Mouse (Mus musculus) regulatory T cell (primary cell): ENCODE data around the gene Tbx3.

Source experiments
- in situ Hi-C: fragments of 300-600 bp; cut with MboI, MseI; formaldehyde crosslinking; loops from one replicate; pipeline ENCODE4 v1.15.1; 2025; ENCODE audit warnings: high pct_unique_total_duplicates

Tbx3 gene

DNA sequence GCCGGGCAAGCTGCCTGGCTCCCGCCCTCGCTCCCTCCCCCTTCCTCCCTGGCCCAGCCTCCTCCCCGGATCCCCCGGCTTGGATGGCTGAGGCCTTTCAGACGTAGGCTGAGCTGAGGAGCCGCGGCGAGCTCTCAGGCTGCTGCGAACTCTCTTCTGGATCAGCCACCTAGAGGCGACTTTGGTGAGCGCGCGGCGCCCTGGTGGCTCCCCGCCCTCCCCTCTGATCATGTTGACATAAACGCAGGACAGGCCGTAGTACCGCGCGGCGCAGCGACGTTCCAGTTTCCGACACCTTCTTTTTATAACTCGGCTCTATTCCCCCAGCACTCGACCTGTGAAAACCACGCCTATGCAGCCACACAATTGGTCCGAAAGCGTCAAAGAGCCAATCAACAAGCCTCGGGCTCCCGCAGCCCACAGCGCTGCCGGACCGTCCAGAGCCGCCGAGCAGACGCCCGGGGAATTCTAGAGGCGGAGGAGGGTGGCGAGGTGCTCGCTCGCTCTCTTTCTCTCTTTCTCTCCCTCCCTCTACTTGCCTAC, at the start of gene Tbx3:
Gene Tbx3, plus strand, starts transcription at position 104 of the 543 bp plus-strand sequence.
- in situ Hi-C loops, result no loop called here

- in situ Hi-C loops, result no loop called here
Observed at GRCm38 (mm10) chr5:119622076-119622475, 48.4 kb upstream of the Tbx3 start.

DNA sequence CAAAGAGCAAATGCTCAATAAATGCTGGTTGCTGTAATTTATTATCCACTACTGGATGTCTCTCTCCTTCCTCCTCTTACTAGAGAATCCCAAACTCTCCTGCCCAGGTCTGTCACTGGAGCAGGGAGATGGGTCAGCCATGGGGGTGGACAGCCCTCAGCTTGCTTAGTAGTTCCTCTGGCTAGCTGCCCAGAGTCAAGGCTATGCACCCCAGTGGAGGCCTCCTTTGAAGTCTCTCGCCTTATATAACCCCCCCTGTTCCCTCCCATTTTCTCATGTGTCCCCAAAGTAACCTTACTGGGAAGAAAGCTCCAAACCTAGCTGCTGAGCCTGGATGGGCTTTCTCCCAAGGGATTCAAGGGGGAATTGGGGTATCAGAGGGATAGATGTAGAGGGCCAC, 45.9 kb upstream of the Tbx3 start:
- in situ Hi-C loops, result no loop called here

DNA sequence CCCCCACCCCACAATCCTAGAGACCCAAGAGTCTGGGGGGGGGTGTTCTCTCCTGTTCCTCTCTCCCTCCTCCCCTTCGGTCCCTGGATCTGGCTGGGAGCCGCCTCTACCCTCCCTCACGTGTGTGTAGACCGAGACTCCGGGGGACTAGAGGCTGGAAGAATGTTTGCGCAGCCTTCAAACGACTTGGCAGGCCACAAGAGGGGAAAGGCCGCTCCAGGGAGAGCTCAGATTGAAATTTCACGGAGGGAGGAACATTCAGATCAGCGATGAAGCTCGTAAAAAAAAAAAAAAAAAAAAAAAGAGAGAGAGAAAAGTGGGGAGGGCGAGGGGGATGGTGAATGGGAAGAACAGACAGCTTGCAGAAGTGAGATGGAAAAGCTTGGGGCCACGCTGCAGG, 44.9 kb upstream of the Tbx3 start:
- in situ Hi-C loops, result no loop called here

DNA sequence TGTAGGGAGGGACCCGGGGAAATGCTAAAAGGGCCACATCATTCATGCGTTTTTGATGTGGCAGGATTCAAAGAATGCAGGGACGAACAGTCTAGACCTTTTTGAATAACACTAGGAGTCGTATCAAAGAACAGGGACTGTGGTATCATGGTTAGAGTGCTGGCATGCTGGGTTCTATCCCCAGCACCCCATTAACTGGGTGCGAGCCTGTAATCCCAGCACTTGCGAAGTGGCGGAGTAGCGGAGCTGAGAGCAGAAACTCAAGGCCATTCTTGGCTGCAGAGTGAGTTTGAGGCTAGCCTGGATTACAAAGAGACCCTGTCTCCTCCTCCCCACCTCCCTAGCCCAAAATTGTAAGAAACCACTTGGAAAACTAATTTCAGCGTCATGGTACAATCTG, 44.3 kb upstream of the Tbx3 start:
- in situ Hi-C loops, result no loop called here

GRCm38 (mm10) chr5:119626662-119627061, 43.8 kb upstream of the Tbx3 start:
- in situ Hi-C loops, result no loop called here

DNA sequence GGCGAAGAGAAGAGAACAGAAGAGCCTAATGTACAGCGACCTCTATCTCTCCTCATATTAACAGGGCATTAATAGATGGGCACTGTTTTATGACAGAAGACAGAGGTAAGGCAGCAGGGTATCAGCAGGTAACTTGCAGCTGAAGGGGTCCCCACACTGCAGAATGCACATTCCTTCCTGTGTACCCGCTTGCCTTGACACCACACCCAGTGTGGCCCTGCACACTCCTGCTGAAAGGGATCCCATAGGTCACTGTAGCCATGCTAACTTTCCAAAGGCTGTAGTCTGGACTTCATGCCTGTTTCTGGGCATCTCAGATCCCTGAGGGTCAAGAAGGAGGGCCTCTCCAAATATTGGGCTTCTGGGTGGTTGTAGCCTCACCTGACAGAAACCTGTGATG, 42.4 kb upstream of the Tbx3 start:
- in situ Hi-C loops, result no loop called here

GRCm38 (mm10) chr5:119628746-119629327, 41.6 kb upstream of the Tbx3 start:
- in situ Hi-C loops, result no loop called here

GRCm38 (mm10) chr5:119633581-119633980, 36.9 kb upstream of the Tbx3 start:
- in situ Hi-C loops, result no loop called here

DNA sequence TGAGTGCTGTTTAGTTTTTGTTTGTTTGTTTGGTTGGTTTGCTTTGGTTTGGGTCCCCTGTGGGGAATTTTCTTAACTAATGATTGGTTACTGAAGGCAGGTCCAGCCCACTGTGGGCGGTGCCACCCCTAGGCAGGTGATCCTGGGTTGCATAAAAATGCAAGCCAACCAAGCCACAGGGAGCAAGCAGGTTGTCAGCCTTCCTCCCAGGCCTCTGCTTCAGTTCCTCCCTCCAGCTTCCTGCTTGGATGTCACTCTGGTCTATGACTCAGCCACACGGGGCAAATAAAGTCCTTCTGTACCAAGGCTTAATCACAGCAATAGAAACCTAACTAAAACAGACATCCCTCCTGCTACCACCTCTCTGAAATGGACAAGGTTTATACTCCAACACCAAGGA, 35.6 kb upstream of the Tbx3 start:
- in situ Hi-C loops, result no loop called here

GRCm38 (mm10) chr5:119638300-119638699, 32.2 kb upstream of the Tbx3 start:
- in situ Hi-C loops, result no loop called here

DNA sequence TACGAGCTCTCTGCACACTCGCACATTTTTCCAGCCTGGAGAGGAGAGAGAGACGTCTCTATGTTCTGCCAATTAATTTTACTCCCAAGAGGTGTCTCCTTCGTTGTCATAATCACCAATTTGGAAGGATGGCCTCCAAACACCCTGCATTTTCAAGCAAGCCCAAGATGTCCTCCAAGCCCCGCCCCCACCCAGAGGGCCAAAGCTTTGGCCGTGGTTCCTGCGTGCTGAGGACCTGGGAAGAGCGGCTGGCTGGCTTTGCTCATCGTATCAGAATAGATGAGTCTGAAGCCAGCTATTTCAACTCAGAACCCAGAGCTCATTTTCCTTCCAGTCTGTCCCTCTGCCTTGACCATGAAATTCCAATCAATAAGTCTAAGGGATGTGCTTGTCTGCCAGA, 29.4 kb upstream of the Tbx3 start:
- in situ Hi-C loops, result no loop called here

GRCm38 (mm10) chr5:119641714-119642113, 28.8 kb upstream of the Tbx3 start:
- in situ Hi-C loops, result no loop called here

- in situ Hi-C loops, result no loop called here
Observed at GRCm38 (mm10) chr5:119646965-119647364, 23.5 kb upstream of the Tbx3 start.

GRCm38 (mm10) chr5:119651135-119651965, 19.1 kb upstream of the Tbx3 start:
- in situ Hi-C loops, result no loop called here

- in situ Hi-C loops, result no loop called here
Observed at GRCm38 (mm10) chr5:119656354-119656753, 14.1 kb upstream of the Tbx3 start.

DNA sequence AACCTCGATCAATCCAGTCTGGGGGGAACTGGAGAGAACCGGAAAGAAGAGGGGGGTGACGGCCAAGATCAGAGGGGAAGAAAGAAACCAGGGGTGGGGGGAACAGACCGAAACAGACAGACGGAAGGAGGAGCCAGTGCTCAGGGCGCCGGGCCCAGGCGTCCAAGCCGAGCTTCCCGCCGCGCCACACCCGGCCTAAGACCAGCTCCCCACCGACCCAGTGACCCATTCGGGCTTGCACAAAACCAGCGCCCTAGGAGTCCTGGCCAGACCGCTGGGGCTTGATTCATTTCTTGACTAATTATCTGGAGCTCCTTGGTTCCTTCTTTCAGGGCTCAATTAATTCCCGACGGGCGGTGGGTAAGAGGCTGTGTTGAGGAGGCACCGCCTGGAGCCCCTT, 13.6 kb upstream of the Tbx3 start:
- in situ Hi-C loops, result no loop called here

- in situ Hi-C loops, result no loop called here
Observed at GRCm38 (mm10) chr5:119657362-119657761, 13.1 kb upstream of the Tbx3 start.

GRCm38 (mm10) chr5:119657804-119658203, 12.7 kb upstream of the Tbx3 start:
- in situ Hi-C loops, result no loop called here

- in situ Hi-C loops, result no loop called here
Observed at GRCm38 (mm10) chr5:119658396-119658795, 12.1 kb upstream of the Tbx3 start.

DNA sequence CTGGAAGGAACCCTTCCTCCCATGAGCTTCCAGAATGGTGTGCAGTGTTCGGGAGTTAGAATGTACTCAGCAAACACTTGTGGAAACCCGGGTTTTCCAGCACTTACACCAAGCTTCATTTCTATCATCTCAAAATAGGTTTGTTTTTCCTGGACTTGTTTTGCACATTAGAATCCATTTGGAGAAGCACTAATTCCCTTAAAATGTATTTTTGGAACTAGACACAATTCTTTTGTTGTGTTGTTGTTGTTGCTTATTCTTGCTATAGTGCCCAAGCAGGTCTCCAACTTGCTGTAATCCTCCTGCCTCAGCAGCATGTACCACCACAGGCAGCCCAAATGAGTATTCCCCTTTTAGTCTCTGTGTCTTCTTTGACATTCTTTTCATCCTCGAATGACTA, 11.4 kb upstream of the Tbx3 start:
- in situ Hi-C loops, result no loop called here

DNA sequence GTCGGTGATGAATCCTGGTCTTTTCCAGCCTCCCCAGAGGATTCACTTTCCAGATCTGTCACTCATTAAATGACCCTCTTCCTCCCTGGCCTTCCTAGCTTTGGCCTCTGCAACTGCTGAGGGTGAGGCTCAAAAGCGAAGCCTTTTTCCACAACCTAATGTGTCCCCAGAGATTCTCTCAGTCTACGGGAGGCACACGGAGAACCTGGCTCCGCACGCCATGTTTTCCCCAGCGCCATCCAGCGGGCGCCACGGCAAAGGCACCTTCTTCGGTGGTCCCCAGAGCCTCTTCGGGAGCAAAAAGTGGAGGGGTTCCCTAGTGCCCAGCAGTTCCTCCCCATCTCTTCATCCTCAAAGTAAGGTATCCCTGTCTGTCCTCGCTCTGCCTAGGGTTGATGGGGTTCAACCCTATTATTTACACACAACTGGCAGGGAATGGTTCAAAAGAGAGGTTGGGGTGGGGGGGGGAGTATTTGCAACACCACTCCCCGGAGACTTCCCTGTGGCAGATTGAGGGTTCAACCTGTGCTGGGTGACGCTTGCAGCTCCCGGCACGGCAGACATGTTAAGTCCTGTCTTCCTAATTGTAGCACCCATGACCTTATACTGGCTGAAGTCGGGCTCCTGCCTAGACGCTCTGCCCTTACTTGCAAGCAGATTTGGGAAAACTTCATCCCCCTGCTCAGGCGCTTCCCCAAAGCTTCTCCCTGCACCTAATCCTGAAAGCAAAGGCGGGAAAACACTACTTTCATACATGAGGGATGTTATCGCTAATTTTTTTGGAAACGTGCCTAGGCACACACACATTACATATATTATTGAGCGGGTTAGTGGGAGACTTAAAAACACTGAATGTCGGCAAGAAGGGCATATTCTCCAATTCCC, 9.7 kb upstream of the Tbx3 start:
- in situ Hi-C loops, result no loop called here
